Mouse (Mus musculus) E14TG2a.4 (cell line): ENCODE measurements around the gene Mindy1.

Source experiments
- CTCF ChIP-seq: conservative IDR thresholded peaks from 2 replicates; pipeline ENCODE4 v1.5.1; 2014; ENCODE audit warnings: low read length
- NANOG ChIP-seq: IDR thresholded peaks from 2 replicates; pipeline ENCODE4 v1.6.1; 2014; ENCODE audit warnings: borderline replicate concordance, low read length, mixed read lengths

- TF ChIP-seq CTCF = no peak
- TF ChIP-seq NANOG = no peak
Observed at GRCm38 (mm10) chr3:95275161-95275560, 6.0 kb upstream of the Mindy1 start.
